Mouse (Mus musculus) frontal cortex, postnatal 25 days (tissue): Measurements from ENCODE around the gene Thumpd2.

ENCODE experiments used
- DNase-seq, 2 experiments: peaks; one replicate each; pipeline ENCODE4 v3.0.0; 2022; ENCODE audit warnings: low spot score in 2 of 2

Gene Thumpd2

GRCm38 (mm10) chr17:81064979-81065311 is at the start of gene Thumpd2:
TSS of gene Thumpd2 (minus strand) at chr17:81065082.
- DNase-seq, result peak; percentile 85 to 86

- no peak for DNase-seq
Observed at GRCm38 (mm10) chr17:81104237-81104636, 39.4 kb upstream of the Thumpd2 start.

- no peak for DNase-seq
Observed at GRCm38 (mm10) chr17:81102866-81103265, 38.0 kb upstream of the Thumpd2 start.

- DNase-seq, result no peak
Observed at GRCm38 (mm10) chr17:81098444-81098843, 33.6 kb upstream of the Thumpd2 start.

- no peak for DNase-seq
Observed at GRCm38 (mm10) chr17:81096490-81096889, 31.6 kb upstream of the Thumpd2 start.

GRCm38 (mm10) chr17:81092794-81093193 is 27.9 kb upstream of the Thumpd2 start:
- DNase-seq, result no peak

GRCm38 (mm10) chr17:81088866-81089265 is 24.0 kb upstream of the Thumpd2 start:
- no peak for DNase-seq

GRCm38 (mm10) chr17:81087735-81088134 is 22.9 kb upstream of the Thumpd2 start:
- DNase-seq, result no peak

GRCm38 (mm10) chr17:81064279-81064978 is 453 bp downstream of the Thumpd2 start:
- peak in 1 of 2 experiments; percentile 17 for DNase-seq

- no peak for DNase-seq
Observed at GRCm38 (mm10) chr17:81063346-81063745, 1.5 kb downstream of the Thumpd2 start.

- DNase-seq, result no peak
Observed at GRCm38 (mm10) chr17:81062349-81062871, 2.5 kb downstream of the Thumpd2 start.

GRCm38 (mm10) chr17:81056796-81057381 is 8.0 kb downstream of the Thumpd2 start:
- no peak for DNase-seq

GRCm38 (mm10) chr17:81056035-81056434 is 8.8 kb downstream of the Thumpd2 start:
- DNase-seq, result no peak

GRCm38 (mm10) chr17:81055522-81055921 is 9.4 kb downstream of the Thumpd2 start:
- DNase-seq, result no peak

- no peak for DNase-seq
Observed at GRCm38 (mm10) chr17:81053274-81053673, 11.6 kb downstream of the Thumpd2 start.

GRCm38 (mm10) chr17:81047930-81048564 is 16.8 kb downstream of the Thumpd2 start:
- no peak for DNase-seq

GRCm38 (mm10) chr17:81045525-81046150 is 19.2 kb downstream of the Thumpd2 start:
- DNase-seq, result peak; percentile 31 to 39

- no peak for DNase-seq
Observed at GRCm38 (mm10) chr17:81045115-81045514, 19.8 kb downstream of the Thumpd2 start.

- DNase-seq, result no peak
Observed at GRCm38 (mm10) chr17:81044356-81044755, 20.5 kb downstream of the Thumpd2 start.

GRCm38 (mm10) chr17:81041662-81042061 is 23.2 kb downstream of the Thumpd2 start:
- DNase-seq, result no peak

GRCm38 (mm10) chr17:81038707-81039408 is 26.0 kb downstream of the Thumpd2 start:
- no peak for DNase-seq

GRCm38 (mm10) chr17:81035354-81035753 is 29.5 kb downstream of the Thumpd2 start:
- DNase-seq, result no peak
